Mouse (Mus musculus) spleen, postnatal 4 days (tissue): ENCODE results near the gene 4930447C04Rik.
A peak's percentile ranks its signal among the peaks of the same experiment; 100 is the strongest.

Experiments
- DNase-seq, 2 experiments: peaks; one replicate each; pipeline ENCODE4 v3.0.0; 2022; ENCODE audit warnings: low spot score in 2 of 2

4930447C04Rik gene

DNA sequence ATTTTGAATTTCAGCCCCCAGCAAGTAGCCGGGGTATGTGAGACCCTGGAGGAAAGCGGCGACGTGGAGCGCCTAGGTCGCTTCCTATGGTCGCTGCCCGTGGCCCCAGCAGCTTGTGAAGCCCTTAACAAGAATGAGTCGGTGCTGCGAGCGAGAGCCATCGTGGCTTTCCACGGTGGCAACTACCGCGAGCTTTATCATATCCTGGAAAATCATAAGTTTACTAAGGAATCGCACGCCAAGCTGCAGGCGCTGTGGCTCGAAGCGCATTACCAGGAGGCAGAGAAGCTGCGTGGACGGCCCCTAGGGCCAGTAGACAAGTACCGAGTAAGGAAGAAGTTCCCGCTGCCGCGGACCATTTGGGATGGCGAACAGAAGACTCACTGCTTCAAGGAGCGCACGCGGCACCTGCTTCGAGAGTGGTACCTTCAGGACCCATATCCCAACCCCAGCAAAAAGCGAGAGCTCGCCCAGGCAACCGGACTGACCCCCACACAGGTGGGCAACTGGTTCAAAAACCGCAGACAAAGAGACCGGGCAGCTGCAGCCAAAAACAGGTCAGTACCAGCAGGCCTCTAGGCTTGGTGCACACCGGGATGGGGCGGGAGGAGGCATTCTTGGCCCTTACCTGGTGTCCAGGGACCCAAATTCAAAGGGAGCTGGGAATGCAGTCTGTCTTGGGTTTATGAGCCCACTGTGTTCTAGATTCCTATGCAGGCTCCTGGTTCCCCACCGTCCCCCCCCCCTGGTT lies at the start of gene 4930447C04Rik:
Gene 4930447C04Rik (minus strand): TSS at position 704 of the 751 bp plus-strand sequence.
- DNase-seq = no peak

DNA sequence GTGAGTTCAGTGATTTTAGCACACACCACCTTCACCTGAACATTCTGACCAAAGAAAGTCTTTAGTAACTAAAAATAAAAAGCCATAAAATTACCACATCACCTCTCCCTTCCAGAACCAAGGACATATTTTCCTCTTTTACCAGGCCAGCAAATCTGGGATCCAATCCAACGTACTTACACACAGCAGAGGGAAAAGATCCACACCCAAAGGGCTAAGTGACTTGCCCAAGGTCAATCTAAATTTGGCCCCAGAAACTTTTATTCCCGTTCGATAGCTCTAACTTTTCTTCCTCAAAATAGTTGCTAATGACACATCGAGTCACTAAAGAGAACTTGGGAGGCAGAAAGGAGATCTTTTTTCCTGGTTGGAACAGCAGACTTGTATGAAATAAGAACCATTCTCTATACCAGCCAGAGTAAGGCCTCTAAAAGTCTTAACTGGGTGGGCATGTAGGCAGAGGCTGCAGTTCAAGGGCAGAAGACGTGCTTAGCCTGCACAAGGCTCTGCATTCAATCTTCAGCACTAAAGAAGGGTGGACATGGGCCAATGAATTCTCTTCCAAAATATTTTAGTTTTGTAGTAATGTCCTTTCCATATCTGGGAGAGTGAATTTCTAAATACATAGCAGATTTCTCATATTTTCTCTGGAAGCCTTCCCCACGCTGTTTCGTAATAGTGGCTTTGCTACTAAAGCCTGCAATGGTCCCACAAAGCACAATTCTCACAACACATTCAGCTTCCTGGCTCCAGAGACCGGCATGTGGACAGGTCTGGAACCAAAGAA lies 42.7 kb upstream of the 4930447C04Rik start:
- no peak for DNase-seq

DNA sequence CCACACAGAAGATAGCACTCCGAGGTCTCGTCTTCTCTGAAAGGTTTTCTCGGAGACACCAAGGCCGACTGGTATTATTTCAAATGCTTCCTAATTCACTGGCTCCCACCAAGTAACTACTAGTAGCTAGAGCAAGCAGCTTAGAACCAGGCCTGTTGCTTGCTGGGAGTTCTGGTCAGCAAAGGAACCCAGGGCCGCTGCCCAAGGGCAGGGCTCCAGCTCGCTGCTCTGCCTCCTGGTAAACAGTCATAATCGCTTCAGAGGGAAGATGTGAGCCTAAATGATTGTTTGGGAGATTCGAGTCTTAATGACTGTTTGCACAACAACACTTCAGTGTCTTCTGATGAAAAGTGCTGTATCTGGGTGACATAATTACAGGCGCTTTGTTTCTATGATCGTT lies 42.0 kb upstream of the 4930447C04Rik start:
- DNase-seq = no peak

GRCm38 (mm10) chr12:72979236-72979635 lies 38.7 kb upstream of the 4930447C04Rik start:
- DNase-seq = no peak

DNA sequence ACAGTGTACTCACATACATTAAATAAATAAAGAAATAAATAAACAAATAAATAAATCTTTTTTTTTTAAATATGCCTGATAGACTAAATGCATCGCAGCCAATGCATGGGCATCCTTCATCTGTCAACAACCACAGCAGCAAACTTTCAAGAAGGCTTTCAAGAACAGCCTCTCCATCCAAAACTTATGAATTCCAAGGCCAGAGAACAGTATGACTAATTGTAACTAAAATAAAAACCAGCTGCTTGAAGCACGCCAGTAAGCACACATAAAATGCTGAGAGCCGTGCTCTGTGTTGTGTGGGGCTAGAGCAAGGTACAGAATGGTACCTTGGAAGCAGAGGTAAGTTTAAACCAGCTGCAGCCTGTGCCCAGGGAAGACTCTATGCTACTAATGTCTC lies 37.3 kb upstream of the 4930447C04Rik start:
- DNase-seq = no peak

DNA sequence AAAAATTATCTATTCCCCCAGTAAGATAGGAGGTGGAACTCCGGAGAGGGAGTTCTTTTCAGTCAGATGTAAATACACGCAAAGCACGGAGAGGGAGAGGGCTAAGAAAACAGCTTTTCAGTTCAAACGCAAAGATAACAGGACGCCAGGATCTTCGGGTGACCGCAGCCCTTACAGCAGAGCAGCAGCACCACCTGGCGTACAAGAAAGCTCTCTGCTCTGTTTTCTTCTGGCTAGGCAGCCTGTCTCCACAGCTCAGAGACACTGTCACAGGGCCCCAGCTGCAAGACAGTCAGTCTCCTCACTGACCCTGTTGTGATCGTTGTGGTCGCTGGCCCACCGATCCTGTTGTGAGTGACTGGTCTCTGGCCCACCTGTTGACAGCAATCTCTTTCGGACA lies 36.1 kb upstream of the 4930447C04Rik start:
- DNase-seq = peak; percentile 51 to 69

DNA sequence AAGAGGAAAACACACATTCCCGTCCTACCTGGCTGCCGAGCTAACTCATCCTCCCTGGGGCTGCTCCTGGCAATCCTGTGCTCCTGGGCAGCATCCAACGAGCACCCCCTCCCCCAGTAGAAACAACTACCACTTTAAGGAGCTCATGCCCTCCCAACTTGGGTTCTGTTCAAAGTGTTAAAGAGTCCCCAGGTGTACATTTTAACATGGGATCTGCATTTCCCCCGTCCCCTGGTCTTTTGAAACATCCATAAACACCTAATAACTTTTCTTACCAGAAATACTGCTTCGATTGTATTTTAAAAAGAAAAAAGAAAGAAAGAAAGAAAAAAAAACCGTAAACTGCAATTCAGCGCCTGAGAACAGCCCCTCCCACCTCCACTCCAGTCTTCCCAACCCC lies 35.6 kb upstream of the 4930447C04Rik start:
- DNase-seq = no peak

DNA sequence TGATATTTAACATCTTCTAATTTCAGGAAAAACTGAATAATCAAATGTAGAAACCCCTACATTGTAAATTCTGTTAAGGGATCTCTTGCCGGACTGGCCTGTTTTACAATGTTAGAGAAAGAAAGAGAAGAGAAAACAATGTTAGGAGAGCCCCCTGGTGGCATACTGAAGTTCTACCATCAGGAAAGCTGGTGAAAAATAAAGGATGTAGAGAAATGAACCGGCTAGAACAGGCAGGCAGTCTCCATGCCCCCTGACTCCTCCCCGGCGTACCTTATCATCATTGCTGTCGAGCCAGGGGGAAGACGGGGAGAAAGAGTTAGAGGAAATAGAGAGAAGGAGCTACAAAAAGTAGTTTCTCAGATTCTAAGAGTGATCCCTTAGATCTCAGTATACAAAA lies 32.6 kb upstream of the 4930447C04Rik start:
- no peak for DNase-seq

DNA sequence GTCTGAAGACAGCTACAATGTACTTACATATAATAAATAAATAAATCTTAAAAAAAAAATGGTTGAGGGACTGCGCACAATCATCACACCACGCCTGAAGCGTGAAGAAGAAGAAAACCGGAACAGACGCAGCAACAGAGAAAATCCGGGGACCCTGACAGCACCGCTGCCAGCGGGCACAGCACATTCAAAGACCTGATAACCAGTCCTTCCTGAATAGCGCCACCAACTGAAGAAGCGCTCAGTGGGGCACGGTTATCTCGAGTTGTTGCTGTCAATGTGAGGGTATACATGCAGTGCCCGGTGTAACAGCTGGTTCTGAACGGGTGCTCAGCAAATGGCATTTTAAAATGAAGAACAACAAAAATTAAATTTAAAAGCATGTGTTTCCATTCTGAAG lies 30.0 kb upstream of the 4930447C04Rik start:
- DNase-seq = no peak

DNA sequence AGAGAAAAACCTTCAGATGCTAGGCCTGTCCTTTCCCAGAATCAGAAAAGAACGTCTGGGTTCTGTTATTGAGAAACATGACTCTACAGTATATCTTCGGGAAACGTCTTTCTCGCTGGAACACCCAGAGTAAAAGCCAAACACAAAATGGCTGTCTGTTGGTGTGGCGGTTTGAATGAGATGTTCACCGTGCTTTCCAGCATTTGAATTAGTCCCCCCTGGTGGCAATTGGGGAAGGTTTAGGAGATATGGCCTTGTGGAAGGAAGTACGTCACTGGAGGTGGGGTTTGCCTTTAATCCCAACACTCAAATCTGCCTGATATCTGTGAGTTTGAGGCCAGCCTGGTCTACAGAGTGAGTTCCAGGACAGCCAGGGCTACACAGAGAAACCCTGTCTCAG lies 27.0 kb upstream of the 4930447C04Rik start:
- DNase-seq = no peak

DNA sequence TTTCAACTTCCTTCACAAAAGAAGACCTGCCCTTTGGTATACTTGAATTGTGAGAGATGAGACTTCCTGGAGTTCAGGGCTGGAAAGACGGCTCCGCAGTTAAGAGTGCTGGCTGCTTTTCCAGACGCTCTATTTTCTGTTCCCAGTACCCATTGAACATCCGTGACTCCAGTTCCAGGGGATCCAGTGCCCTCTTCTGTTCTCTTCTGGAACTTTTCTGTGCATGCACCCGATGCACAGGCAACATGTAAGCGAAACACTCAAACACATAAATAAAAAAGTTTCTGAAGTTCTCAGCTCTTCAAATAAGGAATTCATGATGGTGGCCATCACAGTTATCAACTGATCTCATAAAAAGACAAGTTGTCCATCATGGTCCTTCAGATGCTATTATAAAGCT lies 22.2 kb upstream of the 4930447C04Rik start:
- no peak for DNase-seq

DNA sequence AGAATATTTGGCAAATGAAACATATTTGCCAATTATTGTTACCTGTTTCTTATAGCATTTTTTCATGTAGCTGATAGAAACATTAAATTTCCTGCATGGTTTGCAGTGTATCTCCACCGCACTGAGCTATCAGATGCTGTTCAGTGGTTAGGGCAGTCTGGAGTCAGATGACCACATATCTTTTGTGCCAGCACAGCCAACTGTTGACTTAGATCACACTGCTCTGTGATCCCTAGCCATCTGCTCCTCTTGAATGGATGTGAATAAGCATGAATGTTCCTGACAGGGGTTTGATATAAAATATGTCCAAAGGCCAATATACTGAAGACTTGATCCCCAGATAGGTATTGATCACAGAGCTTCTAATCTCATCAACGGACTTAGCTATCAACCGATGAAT lies 17.9 kb upstream of the 4930447C04Rik start:
- DNase-seq = no peak

DNA sequence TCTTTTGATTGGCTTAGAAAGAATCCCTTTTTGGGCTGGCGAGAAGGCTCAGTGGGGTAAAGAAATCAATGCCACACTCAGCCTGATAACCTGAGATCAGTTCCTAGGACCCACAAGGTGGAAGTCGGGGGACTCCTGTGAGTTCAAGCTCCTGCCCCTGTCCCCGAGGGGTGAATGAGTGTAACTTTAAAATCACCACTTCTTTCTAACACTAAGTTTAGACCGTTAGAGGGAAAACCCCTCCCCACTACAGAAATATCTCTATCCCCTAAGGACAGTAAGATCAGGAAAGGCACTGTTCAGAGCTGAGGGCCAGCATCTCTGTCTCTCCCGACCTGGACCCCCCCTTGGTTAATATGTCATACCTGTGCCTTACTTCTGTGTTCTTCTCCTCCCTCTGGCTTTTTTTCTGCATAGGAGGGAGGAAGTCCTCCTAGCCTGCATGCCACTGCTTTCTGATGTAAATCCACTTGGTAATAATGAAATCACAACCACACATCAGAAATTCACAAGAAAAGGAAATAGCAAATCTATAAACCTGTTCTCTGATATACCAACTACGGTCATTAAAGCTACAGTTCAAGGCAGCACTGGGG lies 17.4 kb upstream of the 4930447C04Rik start:
- no peak for DNase-seq

GRCm38 (mm10) chr12:72954906-72955305 lies 14.3 kb upstream of the 4930447C04Rik start:
- no peak for DNase-seq

GRCm38 (mm10) chr12:72953858-72954257 lies 13.3 kb upstream of the 4930447C04Rik start:
- no peak for DNase-seq

DNA sequence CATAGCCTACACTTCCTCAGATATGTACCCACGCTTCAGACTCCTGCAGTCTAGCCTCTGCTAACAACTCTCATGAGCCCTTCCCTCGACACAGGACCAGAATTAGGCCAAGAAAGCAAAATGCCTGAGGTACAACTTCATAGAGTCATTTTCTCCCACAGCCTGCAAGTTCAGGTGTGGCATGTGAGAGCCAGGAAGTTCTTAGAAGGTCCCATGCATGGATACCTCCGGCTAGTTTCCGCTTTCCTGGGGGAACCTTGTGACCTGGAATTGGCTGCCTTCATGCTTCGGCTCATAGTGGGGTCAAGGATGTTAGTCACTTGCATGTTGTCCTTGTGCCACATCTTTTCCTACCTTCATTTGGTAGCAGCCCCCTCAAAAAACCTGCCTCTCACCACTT lies 12.5 kb upstream of the 4930447C04Rik start:
- DNase-seq = no peak

DNA sequence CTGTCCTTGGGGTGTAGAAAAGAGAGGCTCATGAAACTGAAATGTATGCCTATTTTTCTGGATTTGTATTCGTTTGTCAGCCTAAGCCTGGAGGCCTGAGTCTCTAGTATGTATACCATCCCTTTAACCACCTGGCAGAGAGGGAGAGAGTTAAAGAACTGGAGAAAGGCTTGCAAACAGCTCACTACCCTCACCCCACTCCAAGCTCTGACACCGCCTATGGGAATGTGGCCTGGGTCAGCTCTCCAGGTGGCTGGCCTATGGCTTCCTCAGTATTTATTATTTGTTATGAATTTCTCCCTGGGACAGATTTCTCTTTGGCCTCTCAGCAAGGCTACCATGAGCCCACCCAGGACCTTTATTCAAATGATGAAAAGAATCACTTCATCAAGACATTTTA lies 6.8 kb upstream of the 4930447C04Rik start:
- no peak for DNase-seq

DNA sequence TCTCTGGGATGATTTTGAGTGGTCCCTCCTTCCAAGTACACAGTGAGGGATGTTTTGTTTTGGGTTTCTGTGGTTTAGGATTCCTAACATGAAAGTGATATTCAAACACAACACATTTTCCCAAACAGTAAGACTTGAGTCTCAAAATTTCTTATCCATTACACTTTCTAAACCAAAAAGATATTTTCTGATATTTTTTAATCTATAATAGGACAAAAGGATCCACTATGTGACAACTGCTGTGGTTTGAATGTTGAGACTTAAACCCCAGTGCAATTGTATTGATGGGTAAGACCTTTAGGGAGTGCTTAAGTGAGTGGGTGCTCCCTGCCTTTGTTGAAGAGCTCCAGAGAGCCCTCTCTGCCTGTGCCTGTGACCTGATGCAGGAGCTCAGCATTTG lies 6.2 kb upstream of the 4930447C04Rik start:
- DNase-seq = no peak

DNA sequence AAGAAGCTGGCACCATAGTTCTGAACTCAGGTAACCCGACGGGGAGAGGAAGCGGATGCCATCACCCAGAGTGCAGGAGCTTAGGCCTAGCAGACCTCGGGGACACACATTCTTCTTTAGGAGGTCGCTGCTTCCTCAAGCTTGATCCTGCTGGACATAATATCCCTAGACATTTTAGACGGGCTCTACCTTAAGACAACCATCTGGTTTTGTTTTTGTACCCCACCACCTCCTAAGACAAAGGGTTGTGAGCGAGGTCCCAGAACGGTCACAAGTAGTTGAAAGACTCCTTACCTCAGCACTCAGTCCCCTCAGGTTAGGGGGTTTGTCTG lies 5.5 kb upstream of the 4930447C04Rik start:
- no peak for DNase-seq

GRCm38 (mm10) chr12:72945301-72946063 lies 4.9 kb upstream of the 4930447C04Rik start:
- no peak for DNase-seq

GRCm38 (mm10) chr12:72944411-72945225 lies 4.0 kb upstream of the 4930447C04Rik start:
- no peak for DNase-seq
